Comparison of ENCODE assay signal across 26 mouse cellular contexts in genomic region chr16:85536075-85536474, GRCm38 (mm10).
"Had no signal": no experiment of that assay in that cellular context is flagged by ENCODE, and none has a peak within 500 bp of the region (broad histone marks: within the 10 kb centered on the region; RNA-seq: fewer than 3 reads in every experiment).

No protein-coding gene starts in this region.

- H3K27ac ChIP-seq: heart, adult 2 months; heart, embryonic 13.5 days; heart, embryonic 15.5 days; hindbrain, embryonic 13.5 days; kidney, embryonic 15.5 days; kidney, postnatal 0 days; left cerebral cortex, adult 2 months; limb, embryonic 10.5 days; limb, embryonic 12.5 days had no signal

- DNase-seq: gastrocnemius, postnatal 14 days; gastrocnemius, postnatal 36 days; heart, adult 11 months; heart, adult 2 months; heart, postnatal 14 days; heart, postnatal 36 days; kidney, adult 11 months; kidney, adult 2 months; kidney, adult 9 months; kidney, postnatal 14 days; kidney, postnatal 36 days; layer of hippocampus, adult 9-11 months; layer of hippocampus, postnatal 36 days; liver had no signal

- ATAC-seq: hindbrain, embryonic 16.5 days; intestine, embryonic 16.5 days had no signal

- H3K4me1 ChIP-seq: heart, embryonic 15.5 days; hindbrain, embryonic 13.5 days; kidney, embryonic 15.5 days had no signal

- H3K9ac ChIP-seq: heart, embryonic 13.5 days; heart, embryonic 15.5 days; hindbrain, embryonic 13.5 days; kidney, embryonic 15.5 days; limb, embryonic 12.5 days had no signal

- H3K27me3 ChIP-seq: heart, embryonic 13.5 days; heart, embryonic 15.5 days; hindbrain, embryonic 13.5 days; kidney, embryonic 15.5 days; limb, embryonic 12.5 days had no signal

- H3K36me3 ChIP-seq: heart, embryonic 13.5 days; heart, embryonic 15.5 days; hindbrain, embryonic 13.5 days; kidney, embryonic 15.5 days; limb, embryonic 10.5 days; limb, embryonic 12.5 days had no signal

- H3K4me2 ChIP-seq: heart, embryonic 11.5 days; heart, embryonic 13.5 days; heart, embryonic 15.5 days; hindbrain, embryonic 13.5 days; kidney, embryonic 15.5 days; limb, embryonic 12.5 days; liver, embryonic 11.5 days had no signal

- H3K4me3 ChIP-seq: heart, adult 2 months; heart, embryonic 13.5 days; heart, embryonic 15.5 days; hindbrain, embryonic 13.5 days; kidney, embryonic 15.5 days; left cerebral cortex, adult 2 months; limb, embryonic 10.5 days; limb, embryonic 12.5 days had no signal

- H3K9me3 ChIP-seq: heart, embryonic 13.5 days; heart, embryonic 15.5 days; hindbrain, embryonic 13.5 days; kidney, embryonic 15.5 days; limb, embryonic 10.5 days; limb, embryonic 12.5 days had no signal
